Mouse (Mus musculus) C2C12 (cell line): ENCODE results near the gene Rnf225.

Experiments used
- CEBPB ChIP-seq: IDR thresholded peaks from one replicate; pipeline ENCODE4 v1.6.1; 2011; ENCODE audit warnings: low read depth, mild to moderate bottlenecking, control low read depth, moderate library complexity
- CTCF ChIP-seq: IDR thresholded peaks from one replicate; pipeline ENCODE4 v1.5.1; 2011; ENCODE audit not compliant: control insufficient read depth, insufficient read depth, insufficient read length
- FOSL1 ChIP-seq: IDR thresholded peaks from one replicate; pipeline ENCODE4 v1.8.0; 2011; ENCODE audit warnings: mild to moderate bottlenecking, low read length; ENCODE audit not compliant: poor library complexity, insufficient read depth, severe bottlenecking
- MAX ChIP-seq: IDR thresholded peaks from one replicate; pipeline ENCODE4 v1.6.1; 2011; ENCODE audit warnings: mild to moderate bottlenecking, control low read depth
- MYOD1 ChIP-seq: IDR thresholded peaks from one replicate; pipeline ENCODE4 v1.6.1; 2011; ENCODE audit warnings: low read depth; ENCODE audit not compliant: control insufficient read depth, insufficient read length
- MYOG ChIP-seq: IDR thresholded peaks from one replicate; pipeline ENCODE4 v1.6.1; 2011; ENCODE audit not compliant: control insufficient read depth, insufficient read length; ENCODE audit errors: extremely low read depth
- USF1 ChIP-seq: IDR thresholded peaks from one replicate; pipeline ENCODE4 v1.6.1; 2011; ENCODE audit warnings: low read depth, mild to moderate bottlenecking, control low read depth, moderate library complexity

- TF ChIP-seq CTCF (peak; percentile 7), USF1 (no peak), MYOG (no peak), MAX (peak; percentile 83), CEBPB (no peak), MYOD1 (no peak), FOSL1 (no peak)
These were observed 5.3 kb upstream of the Rnf225 start, which contains the start of gene Rps5 for GRCm38 (mm10) chr7:12921705-12922465.
